Mouse (Mus musculus): ENCODE data around the gene Zfp704.

Gene Zfp704

GRCm38 (mm10) chr3:9557778-9558560 is 51.9 kb downstream of the Zfp704 start:
- DNase-seq (ENCODE audit: low spot score): no peak

GRCm38 (mm10) chr3:9556137-9556536 is 53.7 kb downstream of the Zfp704 start:
- no peak for DNase-seq (ENCODE audit: low spot score)

GRCm38 (mm10) chr3:9554916-9555315 is 55.0 kb downstream of the Zfp704 start:
- no peak for DNase-seq (ENCODE audit: low spot score)

- no peak for DNase-seq (ENCODE audit: low spot score)
These were observed 57.6 kb downstream of the Zfp704 start for GRCm38 (mm10) chr3:9552332-9552731.

- no peak for DNase-seq (ENCODE audit: low spot score)
These were observed 59.0 kb downstream of the Zfp704 start for GRCm38 (mm10) chr3:9550930-9551329.

- DNase-seq (ENCODE audit: low spot score): no peak
These were observed 60.1 kb downstream of the Zfp704 start for GRCm38 (mm10) chr3:9549815-9550214.

- DNase-seq (ENCODE audit: low spot score): no peak
These were observed 61.7 kb downstream of the Zfp704 start for GRCm38 (mm10) chr3:9548188-9548587.

- no peak for DNase-seq (ENCODE audit: low spot score)
These were observed 62.8 kb downstream of the Zfp704 start for GRCm38 (mm10) chr3:9546882-9547620.

GRCm38 (mm10) chr3:9544421-9544820 is 65.5 kb downstream of the Zfp704 start:
- DNase-seq (ENCODE audit: low spot score): no peak

- no peak for DNase-seq (ENCODE audit: low spot score)
These were observed 66.0 kb downstream of the Zfp704 start for GRCm38 (mm10) chr3:9543916-9544315.

- no peak for DNase-seq (ENCODE audit: low spot score)
These were observed 66.4 kb downstream of the Zfp704 start for GRCm38 (mm10) chr3:9543463-9543862.

GRCm38 (mm10) chr3:9541561-9541960 is 68.3 kb downstream of the Zfp704 start:
- DNase-seq (ENCODE audit: low spot score): no peak

GRCm38 (mm10) chr3:9538510-9538909 is 71.4 kb downstream of the Zfp704 start:
- no peak for DNase-seq (ENCODE audit: low spot score)

- DNase-seq (ENCODE audit: low spot score): no peak
These were observed 72.0 kb downstream of the Zfp704 start for GRCm38 (mm10) chr3:9537889-9538288.

- DNase-seq (ENCODE audit: low spot score): no peak
These were observed 79.6 kb downstream of the Zfp704 start for GRCm38 (mm10) chr3:9530097-9530780.

GRCm38 (mm10) chr3:9524429-9524828 is 85.5 kb downstream of the Zfp704 start:
- no peak for DNase-seq (ENCODE audit: low spot score)

GRCm38 (mm10) chr3:9523081-9523932 is 86.6 kb downstream of the Zfp704 start:
- DNase-seq (ENCODE audit: low spot score): no peak

- no peak for DNase-seq (ENCODE audit: low spot score)
These were observed 87.9 kb downstream of the Zfp704 start for GRCm38 (mm10) chr3:9522009-9522408.

GRCm38 (mm10) chr3:9520728-9521054 is 89.2 kb downstream of the Zfp704 start:
- DNase-seq (ENCODE audit: low spot score): no peak

- DNase-seq (ENCODE audit: low spot score): peak; percentile 78
These were observed 89.7 kb downstream of the Zfp704 start for GRCm38 (mm10) chr3:9520051-9520727.

GRCm38 (mm10) chr3:9519491-9519890 is 90.4 kb downstream of the Zfp704 start:
- no peak for DNase-seq (ENCODE audit: low spot score)

Measured in layer of hippocampus, adult 11-12 months (tissue).